Mouse (Mus musculus): ENCODE data around the gene Mbd5. TPM values are rescaled to one million over a fixed set of nuclear protein-coding genes. Genes with fewer than 3 reads are reported as not detected.

The Mbd5 gene
- polyA plus RNA-seq, 1 experiment, result 17.4 TPM

GRCm38 (mm10) chr2:49264092-49264491, 314.8 kb downstream of the Mbd5 start:
- no peak for TF ChIP-seq POLR2A (IDR thresholded peaks at IDR 0.05; ENCODE audit: borderline replicate concordance, control insufficient read depth, low read depth, low read length)
- TF ChIP-seq CTCF (IDR thresholded peaks at IDR 0.05; ENCODE audit: control insufficient read depth, insufficient read depth, low read length), result no peak
- H3K27ac ChIP-seq (ENCODE audit: control insufficient read depth, insufficient read depth, low read depth, low read length, poor library complexity), result no peak overlapping the region
- H3K4me3 ChIP-seq (replicated peaks; ENCODE audit: control insufficient read depth, low read depth, low read length), result no peak overlapping the region
- H3K4me1 ChIP-seq (ENCODE audit: control insufficient read depth, insufficient read depth, low read length), result no peaks in the 10 kb centered on the region
- WGBS, result 74% methylated on average over 2 of the region's 2 CpGs

DNA sequence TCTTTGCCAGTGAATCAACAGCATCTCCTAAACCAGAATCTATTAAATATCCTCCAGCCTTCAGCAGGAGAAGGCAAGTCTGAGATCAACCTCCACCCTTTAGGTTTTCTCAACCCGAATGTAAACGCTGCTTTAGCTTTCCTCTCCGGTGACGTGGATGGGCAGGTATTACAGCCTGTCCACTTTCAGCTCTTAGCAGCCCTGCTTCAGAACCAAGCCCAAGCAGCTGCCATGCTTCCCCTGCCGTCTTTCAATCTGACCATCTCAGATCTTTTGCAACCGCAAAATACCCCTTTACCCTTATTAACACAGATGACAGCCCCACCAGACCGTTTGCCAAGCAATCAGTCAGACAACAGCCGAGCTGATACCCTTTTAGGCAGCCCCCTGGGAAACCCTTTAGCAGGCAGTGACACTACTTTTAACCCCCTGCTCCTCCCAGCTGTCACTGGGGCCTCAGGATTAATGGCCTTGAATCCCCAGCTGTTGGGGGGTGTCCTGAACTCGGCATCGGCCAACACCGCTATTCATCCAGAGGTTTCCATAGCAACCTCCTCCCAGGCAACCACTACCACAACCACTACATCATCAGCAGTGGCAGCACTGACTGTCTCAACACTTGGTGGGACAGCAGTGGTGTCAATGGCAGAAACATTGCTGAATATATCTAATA, 323.1 kb downstream of the Mbd5 start:
- H3K4me3 ChIP-seq (replicated peaks; ENCODE audit: control insufficient read depth, low read depth, low read length), result no peak overlapping the region
- H3K27ac ChIP-seq (ENCODE audit: control insufficient read depth, insufficient read depth, low read depth, low read length, poor library complexity), result no peak overlapping the region
- 86% methylated on average over 11 of the region's 11 CpGs for whole genome bisulfite sequencing
- TF ChIP-seq CTCF (IDR thresholded peaks at IDR 0.05; ENCODE audit: control insufficient read depth, insufficient read depth, low read length) (no peak), POLR2A (IDR thresholded peaks at IDR 0.05; ENCODE audit: borderline replicate concordance, control insufficient read depth, low read depth, low read length) (no peak)
- no peaks in the 10 kb centered on the region; the same call in 1 of the 2 replicates for H3K4me1 ChIP-seq (ENCODE audit: control insufficient read depth, insufficient read depth, low read length)

- TF ChIP-seq POLR2A (IDR thresholded peaks at IDR 0.05; ENCODE audit: borderline replicate concordance, control insufficient read depth, low read depth, low read length) (no peak), CTCF (IDR thresholded peaks at IDR 0.05; ENCODE audit: control insufficient read depth, insufficient read depth, low read length) (no peak)
- 34% methylated on average over 4 of the region's 4 CpGs for WGBS
- Histone ChIP-seq H3K27ac (ENCODE audit: control insufficient read depth, insufficient read depth, low read depth, low read length, poor library complexity) (no peak overlapping the region; the same call in 1 of the 2 replicates), H3K4me1 (ENCODE audit: control insufficient read depth, insufficient read depth, low read length) (no peaks in the 10 kb centered on the region; the same call in 1 of the 2 replicates), H3K4me3 (replicated peaks; ENCODE audit: control insufficient read depth, low read depth, low read length) (no peak overlapping the region)
Measured at GRCm38 (mm10) chr2:49276017-49276722, 326.9 kb downstream of the Mbd5 start.

- no peaks in the 10 kb centered on the region; the same call in 1 of the 2 replicates for H3K4me1 ChIP-seq (ENCODE audit: control insufficient read depth, insufficient read depth, low read length)
- no peak overlapping the region for H3K4me3 ChIP-seq (replicated peaks; ENCODE audit: control insufficient read depth, low read depth, low read length)
- no peak overlapping the region for H3K27ac ChIP-seq (ENCODE audit: control insufficient read depth, insufficient read depth, low read depth, low read length, poor library complexity)
- TF ChIP-seq CTCF (IDR thresholded peaks at IDR 0.05; ENCODE audit: control insufficient read depth, insufficient read depth, low read length) (no peak), POLR2A (IDR thresholded peaks at IDR 0.05; ENCODE audit: borderline replicate concordance, control insufficient read depth, low read depth, low read length) (no peak)
Measured at GRCm38 (mm10) chr2:49280496-49280895, 331.2 kb downstream of the Mbd5 start.

- TF ChIP-seq POLR2A (IDR thresholded peaks at IDR 0.05; ENCODE audit: borderline replicate concordance, control insufficient read depth, low read depth, low read length) (no peak), CTCF (IDR thresholded peaks at IDR 0.05; ENCODE audit: control insufficient read depth, insufficient read depth, low read length) (no peak)
- no peaks in the 10 kb centered on the region for H3K4me1 ChIP-seq (ENCODE audit: control insufficient read depth, insufficient read depth, low read length)
- H3K27ac ChIP-seq (ENCODE audit: control insufficient read depth, insufficient read depth, low read depth, low read length, poor library complexity), result no peak overlapping the region
- no peak overlapping the region for H3K4me3 ChIP-seq (replicated peaks; ENCODE audit: control insufficient read depth, low read depth, low read length)
Measured at GRCm38 (mm10) chr2:49283583-49283982, 334.3 kb downstream of the Mbd5 start.

- 78% methylated on average over 1 of the region's 1 CpGs for WGBS
- no peak for TF ChIP-seq POLR2A (IDR thresholded peaks at IDR 0.05; ENCODE audit: borderline replicate concordance, control insufficient read depth, low read depth, low read length)
- TF ChIP-seq CTCF (IDR thresholded peaks at IDR 0.05; ENCODE audit: control insufficient read depth, insufficient read depth, low read length), result no peak
- Histone ChIP-seq H3K4me3 (replicated peaks; ENCODE audit: control insufficient read depth, low read depth, low read length) (no peak overlapping the region), H3K27ac (ENCODE audit: control insufficient read depth, insufficient read depth, low read depth, low read length, poor library complexity) (no peak overlapping the region), H3K4me1 (ENCODE audit: control insufficient read depth, insufficient read depth, low read length) (no peaks in the 10 kb centered on the region)
Measured at GRCm38 (mm10) chr2:49286965-49287364, 337.7 kb downstream of the Mbd5 start.

DNA sequence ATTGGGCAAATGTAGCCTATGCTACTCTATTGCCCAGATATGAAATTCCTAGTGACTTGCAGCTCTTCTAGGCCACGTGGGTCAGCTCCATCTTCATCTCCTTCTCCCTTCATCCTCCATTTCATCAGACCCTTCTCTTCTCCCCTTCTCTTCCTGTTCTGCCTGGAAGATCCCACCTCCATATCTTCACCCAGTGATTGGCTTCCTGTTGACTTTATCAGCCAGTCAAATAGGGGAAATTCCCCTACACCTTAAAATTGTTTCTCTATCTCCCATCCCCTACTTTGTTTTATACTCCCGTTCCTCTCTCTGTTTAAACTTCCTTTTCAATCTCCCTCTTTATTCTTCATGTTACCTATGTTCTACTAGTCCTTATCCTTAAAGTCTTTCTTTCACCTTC, 342.4 kb downstream of the Mbd5 start:
- WGBS, result 78% methylated on average over 2 of the region's 2 CpGs
- TF ChIP-seq CTCF (IDR thresholded peaks at IDR 0.05; ENCODE audit: control insufficient read depth, insufficient read depth, low read length), result no peak
- no peak for TF ChIP-seq POLR2A (IDR thresholded peaks at IDR 0.05; ENCODE audit: borderline replicate concordance, control insufficient read depth, low read depth, low read length)
- Histone ChIP-seq H3K4me3 (replicated peaks; ENCODE audit: control insufficient read depth, low read depth, low read length) (no peak overlapping the region), H3K27ac (ENCODE audit: control insufficient read depth, insufficient read depth, low read depth, low read length, poor library complexity) (no peak overlapping the region), H3K4me1 (ENCODE audit: control insufficient read depth, insufficient read depth, low read length) (no peaks in the 10 kb centered on the region)

DNA sequence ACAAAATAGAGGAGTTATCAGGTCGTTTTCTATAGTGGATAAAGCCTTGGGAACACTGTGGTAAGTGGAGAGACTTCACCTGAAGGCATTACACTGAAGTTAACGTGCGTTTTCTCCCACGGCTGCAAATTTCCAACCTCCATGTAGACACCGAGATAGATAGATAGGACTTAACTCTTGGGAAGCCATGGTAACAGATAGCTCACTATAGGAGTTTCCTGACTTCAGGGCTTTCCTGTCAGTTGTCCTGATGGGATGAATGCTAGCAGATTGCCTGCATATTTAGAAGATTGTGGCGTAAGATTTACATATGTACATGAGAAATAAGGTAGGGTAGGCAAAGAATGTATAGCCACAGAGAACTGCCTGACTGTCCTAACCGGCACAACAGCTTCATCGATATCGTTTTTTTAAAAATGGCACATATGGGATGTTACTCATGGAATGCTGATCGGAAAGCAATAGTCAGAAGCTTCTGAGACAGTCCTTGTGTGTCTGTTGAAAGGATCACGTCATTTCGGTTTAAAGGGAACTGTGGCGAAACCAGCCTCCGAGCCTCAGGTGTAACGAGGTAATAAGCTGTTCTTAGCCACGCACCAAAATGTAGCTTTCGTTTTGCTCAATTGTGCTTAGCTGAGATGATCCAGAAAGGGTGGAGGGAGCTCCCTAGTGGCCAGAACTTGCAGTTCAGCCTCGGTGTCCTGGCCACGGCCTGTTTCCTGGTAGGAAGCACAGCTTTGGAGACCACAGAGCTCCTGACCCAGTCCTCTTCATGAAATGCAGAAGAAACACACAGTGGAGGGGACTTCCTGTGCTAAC, 363.5 kb downstream of the Mbd5 start:
- TF ChIP-seq CTCF (IDR thresholded peaks at IDR 0.05; ENCODE audit: control insufficient read depth, insufficient read depth, low read length) (peak; percentile 89), POLR2A (IDR thresholded peaks at IDR 0.05; ENCODE audit: borderline replicate concordance, control insufficient read depth, low read depth, low read length) (no peak)
- H3K27ac ChIP-seq (ENCODE audit: control insufficient read depth, insufficient read depth, low read depth, low read length, poor library complexity), result no peak overlapping the region
- WGBS, result 25% methylated on average over 19 of the region's 19 CpGs

More for the DNA sequence above, 363.5 kb downstream of the Mbd5 start:
- H3K4me1 ChIP-seq (ENCODE audit: control insufficient read depth, insufficient read depth, low read length), result no peaks in the 10 kb centered on the region
- H3K4me3 ChIP-seq (replicated peaks; ENCODE audit: control insufficient read depth, low read depth, low read length), result peak overlapping the region; percentile 81

All from bone marrow, adult 2 months (tissue).